Mouse (Mus musculus): ENCODE data around the gene AI597479.

AI597479 gene

DNA sequence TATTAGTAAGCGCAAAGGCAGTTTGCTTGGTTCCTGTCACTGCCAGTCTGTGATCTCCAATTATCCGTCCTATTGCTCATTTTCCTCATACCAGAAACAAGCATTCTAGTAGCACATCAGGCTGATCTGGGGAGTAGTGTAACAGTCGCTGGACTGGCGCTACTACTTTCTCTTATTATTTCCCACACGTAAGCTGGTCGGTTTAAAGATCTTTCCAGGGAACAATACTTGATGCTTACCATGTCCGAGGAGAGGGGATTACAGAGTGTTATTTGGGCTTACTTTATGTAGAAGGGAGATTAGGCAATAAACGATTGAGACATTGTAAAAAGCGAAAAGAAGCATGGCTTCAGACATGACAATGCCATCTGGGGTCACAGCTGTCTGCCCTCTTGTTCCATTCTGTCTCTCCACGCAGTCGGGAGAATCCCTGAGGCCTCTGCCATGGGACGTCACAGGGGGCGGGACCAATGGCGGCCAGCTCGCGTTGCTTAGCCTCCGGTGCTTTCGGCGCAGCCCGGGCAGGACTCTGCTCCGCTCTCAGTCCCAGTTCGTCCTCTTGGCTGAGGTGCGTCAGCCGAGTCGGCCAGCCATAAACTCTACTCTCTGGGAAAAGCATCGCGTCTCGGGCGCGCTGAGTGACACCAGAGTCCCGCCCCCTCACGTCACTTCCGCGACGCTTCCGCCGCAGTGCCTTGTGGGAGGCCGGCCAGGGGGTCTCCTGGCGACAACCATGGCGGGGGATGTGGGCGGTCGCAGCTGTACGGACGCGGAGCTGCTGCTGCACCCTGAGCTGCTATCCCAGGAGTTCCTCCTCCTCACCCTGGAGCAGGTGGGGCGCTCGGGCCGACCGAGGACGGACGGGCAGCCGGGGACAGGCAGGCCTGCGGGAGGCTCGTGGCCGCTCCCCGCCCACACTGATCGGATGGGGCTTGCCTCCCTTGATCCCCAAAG lies at the start of gene AI597479, which contains the start of gene Tgfbrap1:
Gene AI597479, plus strand, starts transcription at position 680 of the 954 bp plus-strand sequence.
Gene Tgfbrap1, minus strand, starts transcription at position 607 of the 954 bp plus-strand sequence.
- peak; percentile 86 to 89 for DNase-seq (ENCODE audit: low spot score in 2 of 2)

DNA sequence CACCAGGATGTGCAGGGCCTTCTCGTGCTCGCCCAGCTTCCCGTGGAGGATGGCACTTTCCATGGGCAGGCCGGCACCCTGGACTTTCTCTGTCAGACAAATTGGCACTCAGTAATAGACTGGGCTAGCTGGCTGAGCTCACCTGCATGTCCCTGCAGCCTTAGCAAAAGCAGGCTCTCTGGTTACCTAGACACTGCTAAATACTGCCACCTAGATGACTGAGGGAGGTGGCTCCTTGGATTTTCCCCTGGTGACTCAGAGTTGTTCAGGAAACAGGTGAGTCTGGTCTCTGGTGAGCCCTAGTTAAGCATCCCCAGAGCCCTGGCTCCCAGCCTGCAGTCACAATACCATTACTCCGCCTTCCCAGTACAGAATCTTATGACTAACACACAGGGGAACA lies 46.6 kb upstream of the AI597479 start:
- DNase-seq (ENCODE audit: low spot score in 2 of 2) = no peak

DNA sequence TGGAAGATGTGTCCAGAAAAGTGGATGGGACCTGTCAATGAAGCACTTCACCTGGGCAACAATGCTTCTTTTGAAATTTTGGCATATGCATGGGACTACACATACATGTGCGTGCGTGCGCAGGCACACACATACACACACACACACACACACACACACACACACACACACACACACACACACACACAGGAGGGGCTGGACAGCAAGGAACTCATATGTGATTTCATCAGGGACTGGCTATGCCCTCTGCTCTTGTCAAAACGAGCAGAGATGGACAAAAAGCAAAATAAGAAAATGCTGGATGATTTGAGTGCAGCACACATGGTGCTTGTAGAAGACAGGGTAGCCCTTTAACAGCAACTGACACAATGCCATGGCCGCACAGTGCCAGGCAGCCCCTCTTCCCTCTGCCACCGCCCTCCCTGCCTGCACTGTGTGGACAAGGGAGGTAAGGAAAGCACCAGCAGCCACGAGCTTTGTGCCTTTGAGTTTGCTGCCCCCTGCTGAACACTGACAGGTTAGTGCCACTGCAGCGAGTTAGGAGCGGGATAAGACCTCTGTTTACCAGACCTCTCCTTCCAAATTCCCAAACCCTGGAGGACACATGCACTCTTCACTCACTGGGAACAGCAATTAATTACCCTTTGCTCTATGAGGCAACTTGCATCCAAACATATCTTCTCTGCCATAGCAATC lies 32.7 kb upstream of the AI597479 start:
- peak; percentile 44 to 70 for DNase-seq (ENCODE audit: low spot score in 2 of 2)

DNA sequence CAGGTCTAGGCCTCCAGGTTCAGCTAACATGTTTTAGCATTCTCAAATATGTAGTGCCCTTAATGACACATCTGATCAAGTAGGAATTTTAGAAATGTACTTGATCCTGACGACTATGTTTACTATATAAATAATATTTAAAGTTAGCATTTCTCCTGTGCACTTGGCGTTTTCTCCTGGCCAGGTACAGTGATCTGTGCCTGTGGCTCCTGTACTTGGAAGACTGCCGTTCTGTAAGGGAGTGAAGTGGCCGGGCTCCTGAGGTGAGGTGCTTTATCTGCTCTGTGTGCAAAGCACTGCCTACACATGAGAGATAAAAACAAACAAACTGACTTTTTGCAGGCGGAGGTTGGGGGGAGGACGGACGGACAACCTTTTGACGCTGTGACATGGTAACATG lies 31.9 kb upstream of the AI597479 start:
- no peak for DNase-seq (ENCODE audit: low spot score in 2 of 2)

DNA sequence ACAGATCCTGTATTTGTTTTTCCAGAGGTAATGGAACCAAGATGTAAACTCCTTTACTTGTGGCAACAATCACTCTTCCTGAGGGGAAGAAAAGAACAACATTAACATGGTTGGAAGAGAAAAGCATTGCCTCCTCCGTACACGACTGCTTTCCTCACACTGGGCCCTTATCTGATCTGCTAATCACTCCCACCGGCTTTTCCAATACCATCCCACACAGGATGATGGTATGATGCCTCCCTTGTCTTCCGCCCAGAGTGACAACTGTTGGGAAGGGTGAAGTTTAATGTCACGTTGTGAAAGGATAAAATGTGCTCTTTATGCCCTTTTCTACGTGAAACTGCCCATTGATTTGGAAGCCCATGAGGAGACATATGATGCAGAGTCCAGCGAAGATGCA lies 31.0 kb upstream of the AI597479 start:
- no peak for DNase-seq (ENCODE audit: low spot score in 2 of 2)

DNA sequence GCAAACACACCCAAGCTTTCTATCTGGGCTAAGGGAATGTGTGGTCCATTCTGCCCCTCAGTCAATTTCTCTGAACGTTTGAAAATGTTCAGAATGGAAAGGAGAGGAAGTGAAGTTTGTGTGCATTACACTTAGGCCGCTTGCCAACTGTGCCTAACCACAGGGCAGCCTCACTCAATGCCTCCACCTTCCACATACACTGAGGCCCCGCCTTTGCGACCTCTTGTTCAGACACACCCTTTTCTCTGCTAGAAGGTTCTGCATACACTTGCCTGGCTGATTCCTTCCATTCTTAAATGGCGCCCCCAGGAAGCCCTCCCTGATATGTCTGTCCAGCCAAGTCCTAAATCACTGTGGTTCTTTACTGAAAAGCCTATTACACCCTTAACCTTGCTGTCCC lies 27.8 kb upstream of the AI597479 start:
- no peak for DNase-seq (ENCODE audit: low spot score in 2 of 2)

DNA sequence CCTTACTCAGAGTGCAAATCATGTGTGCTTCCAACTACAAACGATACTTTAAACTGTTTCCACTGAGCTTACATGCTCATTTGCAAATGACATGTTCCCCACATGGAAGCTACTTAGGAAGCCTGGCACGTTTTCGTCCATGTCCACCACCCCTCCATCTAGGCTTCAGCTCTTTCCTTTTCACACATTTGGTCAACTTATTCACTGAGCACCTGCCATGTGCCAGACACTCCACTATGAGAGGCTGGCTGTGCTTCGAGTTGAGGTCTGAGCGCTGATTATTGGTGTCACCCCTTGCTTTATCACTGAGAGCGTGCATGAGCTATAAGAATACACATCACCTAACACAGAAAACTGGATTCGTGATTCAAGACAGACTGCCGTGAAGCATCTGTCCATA lies 26.5 kb upstream of the AI597479 start:
- DNase-seq (ENCODE audit: low spot score in 2 of 2) = no peak

DNA sequence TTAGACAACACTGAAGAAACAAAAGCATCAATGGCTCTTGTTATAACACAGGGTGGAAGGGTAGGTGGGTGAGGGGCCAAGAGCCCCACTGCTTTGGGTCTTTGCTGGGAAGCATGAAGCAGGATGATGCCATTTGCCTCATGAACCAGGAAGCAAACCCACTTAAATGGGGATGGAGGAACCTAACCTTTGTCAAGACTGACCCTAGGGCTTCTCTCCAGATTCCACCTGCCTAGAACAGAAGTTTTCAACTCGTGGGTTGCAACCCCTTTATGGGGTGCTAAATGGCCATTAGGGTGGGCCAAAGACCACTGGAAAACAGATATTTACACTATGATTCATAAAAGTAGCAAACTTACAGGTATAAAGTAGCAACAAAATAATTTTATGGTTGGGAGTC lies 25.9 kb upstream of the AI597479 start:
- no peak for DNase-seq (ENCODE audit: low spot score in 2 of 2)

DNA sequence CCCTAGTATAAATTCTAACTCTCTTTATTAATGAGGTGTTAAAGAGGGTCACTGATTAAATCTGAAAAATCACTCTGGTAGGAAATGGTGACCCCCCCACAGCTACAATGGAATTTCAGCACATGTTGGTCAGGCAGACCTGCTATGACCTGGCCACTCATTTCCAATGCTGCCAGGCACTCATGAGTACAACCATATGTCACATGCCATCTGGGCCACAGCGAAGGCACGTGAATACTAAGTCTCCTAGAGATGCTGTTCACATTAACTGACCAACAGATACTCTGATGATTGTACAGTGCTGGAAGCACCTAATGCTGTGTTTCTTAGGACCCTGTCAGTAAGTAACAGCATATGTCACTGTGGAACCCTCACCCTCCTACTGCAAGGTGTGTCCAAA lies 23.7 kb upstream of the AI597479 start:
- no peak for DNase-seq (ENCODE audit: low spot score in 2 of 2)

DNA sequence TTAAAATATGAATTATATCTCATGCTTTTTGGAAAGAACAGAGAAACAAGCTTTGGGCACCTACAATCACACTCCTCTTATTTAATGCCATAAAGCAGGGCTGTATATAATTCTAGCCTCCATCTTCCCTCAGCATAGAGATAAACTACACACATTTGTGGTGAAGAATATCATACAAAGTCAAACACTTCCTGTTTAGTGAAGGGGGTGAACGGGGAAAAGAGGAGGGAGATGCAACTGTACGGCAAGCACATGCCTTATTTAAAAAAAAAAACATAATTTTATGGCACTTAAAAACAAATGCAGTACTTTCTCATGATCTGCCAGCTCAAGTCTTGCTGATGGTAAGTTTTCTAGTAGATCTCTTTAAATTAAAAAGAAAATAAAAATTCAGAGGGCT lies 20.4 kb upstream of the AI597479 start:
- no peak for DNase-seq (ENCODE audit: low spot score in 2 of 2)

DNA sequence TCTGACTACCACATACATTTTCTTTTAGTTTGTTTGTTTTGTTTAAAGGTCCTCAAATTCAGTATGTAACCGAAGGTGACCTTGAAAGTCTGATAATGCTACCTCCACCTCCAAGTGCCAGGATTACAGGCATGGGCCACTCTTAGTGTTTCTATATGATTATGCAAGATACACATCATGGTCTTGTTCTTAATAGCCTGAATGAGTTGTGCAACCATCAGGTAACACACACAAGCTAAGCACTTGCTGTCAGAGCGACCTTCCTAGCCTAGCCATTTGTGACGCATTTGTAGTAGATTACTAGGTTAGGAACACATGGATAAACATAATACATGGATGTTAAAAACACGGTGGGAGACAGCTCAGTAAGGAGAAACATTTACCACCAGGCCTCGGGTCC lies 15.6 kb upstream of the AI597479 start:
- DNase-seq (ENCODE audit: low spot score in 2 of 2) = no peak

DNA sequence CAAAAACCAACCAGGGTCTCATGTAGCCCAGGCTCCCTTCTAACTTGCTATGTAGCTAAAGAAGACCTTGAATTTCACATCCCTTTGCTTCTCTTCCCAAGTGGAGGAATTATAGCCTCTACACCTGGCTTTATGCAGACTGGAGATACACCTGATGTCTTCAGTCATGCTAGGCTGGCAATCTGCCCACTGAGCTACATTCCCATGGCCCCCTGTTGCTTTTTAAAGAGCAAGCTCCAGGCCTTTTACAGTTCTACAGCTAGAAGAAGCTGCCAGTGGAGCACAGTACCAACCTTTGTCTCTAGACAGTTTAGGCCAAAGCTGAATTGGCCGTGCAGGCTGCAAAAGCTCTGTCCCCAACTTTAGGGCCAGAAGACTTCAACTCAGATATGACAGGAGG lies 8.1 kb upstream of the AI597479 start:
- no peak for DNase-seq (ENCODE audit: low spot score in 2 of 2)

DNA sequence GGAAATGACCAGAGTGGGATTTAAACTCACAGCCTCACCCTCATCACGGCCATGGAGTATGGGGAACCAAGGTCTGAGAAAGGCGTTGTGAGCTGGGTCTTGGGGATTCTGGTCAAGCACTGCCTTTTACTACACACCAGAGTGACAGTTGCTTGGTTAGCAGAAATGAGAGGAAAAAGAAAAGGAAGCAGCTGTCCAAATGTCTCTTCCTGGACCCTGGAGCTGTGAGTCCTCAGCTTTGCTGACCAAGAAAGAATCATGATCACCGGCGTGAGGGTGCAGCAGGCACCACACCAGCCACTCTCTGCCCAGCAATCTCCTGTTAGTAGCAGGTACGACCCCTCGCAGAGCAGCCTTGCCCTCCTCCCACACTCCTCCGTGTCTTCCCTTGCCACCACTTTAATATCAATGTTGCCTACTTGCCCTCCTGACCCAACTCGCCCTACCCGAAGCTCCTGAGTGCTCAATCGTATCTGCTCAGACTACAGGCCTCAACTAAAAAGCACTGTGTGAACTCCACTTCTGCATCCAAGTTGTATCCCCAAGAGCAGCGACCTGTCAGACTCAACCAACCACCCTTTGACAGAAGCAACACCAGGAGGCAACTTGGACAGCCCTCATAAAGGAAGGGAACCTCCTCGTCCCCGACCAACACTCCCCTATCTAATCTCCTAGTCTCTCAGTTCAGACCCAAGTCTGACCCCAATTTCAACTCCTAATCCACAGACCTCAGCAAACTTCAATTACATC lies 7.0 kb upstream of the AI597479 start:
- no peak for DNase-seq (ENCODE audit: low spot score in 2 of 2)

DNA sequence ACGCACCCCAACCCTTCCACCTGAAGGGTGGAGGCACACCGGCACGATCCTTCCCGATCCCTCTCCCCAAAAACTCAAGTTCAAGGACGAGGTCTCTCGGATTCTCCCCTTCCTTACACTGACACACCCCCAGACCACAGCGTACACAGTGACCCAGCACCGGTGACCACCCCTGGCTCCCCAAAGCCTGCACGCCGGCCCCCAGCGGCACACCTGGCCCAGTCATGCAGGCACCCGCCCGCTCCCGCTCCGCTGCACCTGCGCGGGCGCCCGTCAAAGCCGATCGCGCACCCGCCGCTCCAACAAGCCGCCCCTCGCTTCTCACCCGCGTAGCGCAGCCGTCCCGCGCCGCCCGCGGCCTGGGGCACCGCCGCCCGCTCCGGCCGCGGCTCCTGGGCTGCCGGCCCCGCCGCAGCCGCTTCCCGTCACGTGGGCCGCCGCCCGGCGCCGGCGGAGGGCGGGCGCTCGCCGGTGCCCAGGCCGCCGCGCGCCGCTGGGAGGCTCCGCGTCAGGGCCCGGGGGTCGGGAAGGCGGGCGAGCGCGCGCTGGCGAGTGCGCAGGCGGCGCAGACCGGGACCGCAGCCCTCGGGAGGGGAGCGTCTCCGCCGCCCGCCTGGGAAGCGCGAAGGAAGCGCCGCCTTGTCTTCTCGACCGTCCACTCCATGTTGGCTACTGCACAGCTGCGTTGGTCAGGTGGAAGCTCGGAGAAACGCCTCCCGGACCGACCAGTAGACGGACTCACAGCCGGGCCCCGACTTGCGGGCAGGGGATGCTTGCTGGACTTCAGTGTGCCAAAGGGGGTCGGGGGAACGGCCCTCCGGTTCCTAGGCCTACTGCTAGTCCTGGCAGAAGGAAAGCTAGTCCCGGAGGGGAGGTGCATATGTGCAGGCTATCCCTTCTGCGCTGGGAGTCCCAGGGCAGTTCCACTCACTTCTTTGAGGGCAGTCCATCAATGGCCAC lies 6.2 kb upstream of the AI597479 start:
- peak; percentile 58 to 64 for DNase-seq (ENCODE audit: low spot score in 2 of 2)

DNA sequence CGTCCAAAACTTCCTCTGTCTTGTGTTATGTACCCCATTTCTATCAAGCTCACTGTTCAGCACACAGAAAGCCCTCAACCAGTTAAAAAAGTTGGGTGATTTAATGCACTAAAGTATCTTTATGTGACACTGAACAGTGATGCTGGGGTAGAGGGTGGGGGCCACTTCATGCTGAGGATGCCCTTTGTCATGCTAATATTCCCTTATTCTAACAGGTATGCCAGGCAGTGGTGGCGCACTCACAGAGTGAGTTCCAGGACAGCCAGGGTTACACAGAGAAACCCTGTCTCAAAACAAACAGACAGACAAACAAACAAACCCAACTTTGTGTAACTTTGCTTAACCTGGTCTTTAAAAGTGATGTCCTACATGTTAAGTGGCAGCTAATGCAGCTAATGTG lies 4.3 kb upstream of the AI597479 start:
- no peak for DNase-seq (ENCODE audit: low spot score in 2 of 2)

DNA sequence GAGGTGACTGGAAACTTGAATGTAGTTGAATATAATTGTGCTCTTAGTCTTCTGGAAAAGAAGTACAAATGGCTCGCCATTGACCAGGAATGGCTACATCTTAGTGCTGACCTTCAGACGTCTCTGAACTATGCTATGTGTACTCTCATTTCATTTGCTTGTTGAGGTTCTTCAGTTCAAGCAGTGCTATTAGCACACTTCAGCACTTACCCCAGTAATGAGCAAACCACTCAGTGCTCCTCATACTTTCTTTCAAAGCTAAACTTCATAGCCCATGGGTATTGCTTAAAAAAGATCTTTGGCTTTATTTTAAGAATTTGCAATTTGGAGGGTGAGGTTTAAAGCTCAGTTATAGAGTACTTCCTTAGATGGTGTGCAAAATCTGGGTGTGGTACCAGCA lies 10.2 kb downstream of the AI597479 start:
- no peak for DNase-seq (ENCODE audit: low spot score in 2 of 2)

DNA sequence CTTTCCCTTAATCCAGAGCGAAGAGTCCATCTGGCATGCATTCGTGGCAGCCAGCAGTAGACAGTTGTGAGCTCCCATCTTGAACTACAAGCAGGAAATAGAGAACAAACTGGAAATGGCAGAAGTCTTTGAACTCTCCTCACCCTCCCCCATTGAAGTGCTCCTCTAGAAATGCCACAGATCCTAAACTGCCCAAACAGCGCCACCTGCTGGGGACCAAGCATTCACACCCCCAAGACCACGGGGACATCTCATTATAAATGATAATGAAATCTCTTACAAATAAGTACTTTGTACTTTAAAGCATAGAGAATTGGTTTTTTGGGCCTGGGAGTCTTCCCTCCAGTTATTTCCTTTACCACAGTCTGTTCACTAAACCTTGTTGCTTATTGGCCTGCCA lies 12.0 kb downstream of the AI597479 start:
- DNase-seq (ENCODE audit: low spot score in 2 of 2) = no peak

DNA sequence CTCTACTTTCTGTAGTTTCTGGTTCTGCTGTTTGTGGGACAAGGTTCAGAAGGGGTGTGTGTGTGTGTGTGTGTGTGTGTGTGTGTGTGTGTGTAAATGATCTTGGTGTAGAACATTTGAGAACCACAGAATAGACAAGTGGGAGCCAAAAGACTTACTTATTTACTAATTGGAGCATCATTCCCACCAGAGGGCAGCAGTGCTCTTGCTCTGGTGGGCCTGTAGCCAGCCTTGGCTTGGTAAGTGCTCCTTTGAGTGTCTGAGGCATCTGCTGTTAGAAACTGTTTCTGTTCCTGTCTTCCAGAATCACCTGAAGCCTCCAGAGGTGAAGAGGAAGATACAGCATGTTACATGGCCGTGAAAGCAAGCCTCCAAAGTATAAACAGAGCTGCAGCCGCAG lies 14.4 kb downstream of the AI597479 start:
- DNase-seq (ENCODE audit: low spot score in 2 of 2) = peak in 1 of 2 experiments; percentile 61

DNA sequence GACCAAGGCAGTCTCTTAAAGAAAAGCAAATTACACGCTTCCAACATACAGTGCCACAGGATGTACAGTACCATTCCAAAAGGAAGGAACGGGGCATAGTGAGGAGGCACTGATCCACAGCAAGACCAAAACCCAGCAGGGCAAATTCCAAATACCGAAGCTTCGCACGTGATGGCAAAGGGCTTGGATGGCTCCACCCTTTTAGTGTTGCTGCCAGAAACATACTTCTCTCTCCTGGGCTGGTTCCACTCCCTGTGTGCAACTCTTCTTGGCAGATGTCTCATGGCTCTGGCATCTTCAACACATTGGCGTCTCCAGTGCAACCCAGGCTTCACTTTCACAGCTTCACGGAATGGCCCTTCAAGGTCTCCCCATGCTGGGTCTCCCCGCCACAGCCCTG lies 18.9 kb downstream of the AI597479 start:
- DNase-seq (ENCODE audit: low spot score in 2 of 2) = no peak

DNA sequence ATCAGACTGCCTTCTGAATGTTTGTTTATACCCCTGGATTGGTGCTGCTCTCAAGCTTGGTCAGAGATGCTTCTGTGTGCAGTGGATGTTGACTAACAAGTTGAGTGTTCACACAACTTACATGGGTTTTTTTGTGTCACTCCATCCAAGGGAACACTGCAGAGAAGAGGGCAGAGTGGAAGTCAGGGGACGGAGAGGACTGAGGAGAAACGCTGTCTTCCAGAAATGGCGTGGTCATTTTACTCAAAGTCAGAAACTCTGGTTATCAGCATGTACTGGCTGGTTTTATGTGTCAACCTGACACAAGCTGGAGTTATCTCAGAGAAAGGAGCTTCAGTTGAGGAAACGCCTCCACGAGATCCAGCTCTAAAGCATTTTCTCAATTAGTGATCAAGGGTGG lies 22.4 kb downstream of the AI597479 start:
- DNase-seq (ENCODE audit: low spot score in 2 of 2) = no peak

DNA sequence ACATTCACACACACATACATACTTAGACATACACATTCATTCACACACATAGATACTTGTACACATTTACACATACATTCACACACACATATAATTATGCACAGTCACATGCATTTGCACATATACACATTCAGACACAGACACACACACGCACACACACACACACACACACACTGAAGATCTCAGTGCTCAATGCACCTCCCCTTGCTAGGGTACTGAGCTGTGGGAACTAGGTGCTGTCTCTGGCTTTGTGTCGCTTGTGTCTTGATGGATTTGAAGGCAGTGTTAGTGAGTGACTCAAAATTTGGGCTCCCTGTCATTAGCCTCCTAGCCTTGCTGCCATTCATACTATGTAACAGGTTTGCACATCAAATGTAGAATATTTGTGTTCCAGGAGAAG lies 24.1 kb downstream of the AI597479 start:
- no peak for DNase-seq (ENCODE audit: low spot score in 2 of 2)
